Mouse (Mus musculus): ENCODE measurements around the gene Zbtb38. TPM values are rescaled to one million over a fixed set of nuclear protein-coding genes. Genes with fewer than 3 reads are reported as not detected.

Gene Zbtb38
- total and polyA plus RNA-seq, 2 experiments: 2.9 to 12.4 TPM

- no peak for DNase-seq (ENCODE audit: extremely low read depth, low read depth, low spot score)
- H3K4me3 ChIP-seq (ENCODE audit: insufficient read depth, low read depth, low read length): no peak overlapping the region
- no peak overlapping the region for H3K27ac ChIP-seq (replicated peaks; ENCODE audit: insufficient read depth, low read depth, low read length)
These were observed 38.9 kb downstream of the Zbtb38 start for GRCm38 (mm10) chr9:96713472-96714390.

GRCm38 (mm10) chr9:96712758-96713471 lies 39.7 kb downstream of the Zbtb38 start:
- no peak overlapping the region for H3K27ac ChIP-seq (replicated peaks; ENCODE audit: insufficient read depth, low read depth, low read length)
- peaks cover 9% of the 10 kb centered on the region; the same call in 1 of the 2 replicates for H3K36me3 ChIP-seq (ENCODE audit: control insufficient read depth, insufficient read depth, low read length)
- TF ChIP-seq POLR2A (IDR thresholded peaks at IDR 0.05; ENCODE audit: extremely low read depth, insufficient read depth, low read length) (no peak), CTCF (IDR thresholded peaks at IDR 0.05; ENCODE audit: low read depth, low read length) (no peak)
- DNase-seq (ENCODE audit: extremely low read depth, low read depth, low spot score): peak; percentile 35
- peaks cover 10% of the 10 kb centered on the region for H3K4me1 ChIP-seq (ENCODE audit: control insufficient read depth, insufficient read depth, low read length)
- H3K27me3 ChIP-seq (ENCODE audit: control insufficient read depth, insufficient read depth, low read length): no peaks in the 10 kb centered on the region
- 61% methylated on average over 14 of the region's 14 CpGs for WGBS
- peaks cover 47% of the 10 kb centered on the region for H3K79me2 ChIP-seq (ENCODE audit: control insufficient read depth, insufficient read depth, low read length)
- no peak overlapping the region; the same call in 1 of the 2 replicates for H3K4me3 ChIP-seq (ENCODE audit: insufficient read depth, low read depth, low read length)
- H3K9ac ChIP-seq (ENCODE audit: low read depth, low read length): no peak overlapping the region

More at GRCm38 (mm10) chr9:96713472-96714390, 38.9 kb downstream of the Zbtb38 start:
- Histone ChIP-seq H3K4me1 (ENCODE audit: control insufficient read depth, insufficient read depth, low read length) (peaks cover 12% of the 10 kb centered on the region), H3K27me3 (ENCODE audit: control insufficient read depth, insufficient read depth, low read length) (no peaks in the 10 kb centered on the region), H3K36me3 (ENCODE audit: control insufficient read depth, insufficient read depth, low read length) (peaks cover 9% of the 10 kb centered on the region; the same call in 1 of the 2 replicates), H3K79me2 (ENCODE audit: control insufficient read depth, insufficient read depth, low read length) (peaks cover 51% of the 10 kb centered on the region), H3K9ac (ENCODE audit: low read depth, low read length) (no peak overlapping the region)
- 86% methylated on average over 14 of the region's 14 CpGs for WGBS
- TF ChIP-seq CTCF (IDR thresholded peaks at IDR 0.05; ENCODE audit: low read depth, low read length) (no peak), POLR2A (IDR thresholded peaks at IDR 0.05; ENCODE audit: extremely low read depth, insufficient read depth, low read length) (no peak)

- Histone ChIP-seq H3K4me1 (ENCODE audit: control insufficient read depth, insufficient read depth, low read length) (0 out of 2 replicates have a peak, but pooled peaks cover 6% of the 10 kb centered on the region), H3K9ac (ENCODE audit: low read depth, low read length) (no peak overlapping the region), H3K27ac (replicated peaks; ENCODE audit: insufficient read depth, low read depth, low read length) (no peak overlapping the region), H3K36me3 (ENCODE audit: control insufficient read depth, insufficient read depth, low read length) (peaks cover 5% of the 10 kb centered on the region; the same call in 1 of the 2 replicates), H3K79me2 (ENCODE audit: control insufficient read depth, insufficient read depth, low read length) (peaks cover 47% of the 10 kb centered on the region), H3K4me3 (ENCODE audit: insufficient read depth, low read depth, low read length) (no peak overlapping the region), H3K27me3 (ENCODE audit: control insufficient read depth, insufficient read depth, low read length) (no peaks in the 10 kb centered on the region)
- no peak for DNase-seq (ENCODE audit: extremely low read depth, low read depth, low spot score)
- no peak for TF ChIP-seq POLR2A (IDR thresholded peaks at IDR 0.05; ENCODE audit: extremely low read depth, insufficient read depth, low read length)
- no peak for TF ChIP-seq CTCF (IDR thresholded peaks at IDR 0.05; ENCODE audit: low read depth, low read length)
- WGBS: 97% methylated on average over 12 of the region's 12 CpGs
These were observed 40.6 kb downstream of the Zbtb38 start for GRCm38 (mm10) chr9:96712045-96712444.

GRCm38 (mm10) chr9:96710241-96710946 lies 42.2 kb downstream of the Zbtb38 start:
- 82% methylated on average over 15 of the region's 15 CpGs for WGBS
- DNase-seq (ENCODE audit: extremely low read depth, low read depth, low spot score): no peak
- H3K4me3 ChIP-seq (ENCODE audit: insufficient read depth, low read depth, low read length): no peak overlapping the region
- H3K36me3 ChIP-seq (ENCODE audit: control insufficient read depth, insufficient read depth, low read length): no peaks in the 10 kb centered on the region; the same call in 1 of the 2 replicates
- peaks cover 47% of the 10 kb centered on the region for H3K79me2 ChIP-seq (ENCODE audit: control insufficient read depth, insufficient read depth, low read length)
- no peak overlapping the region for H3K9ac ChIP-seq (ENCODE audit: low read depth, low read length)
- TF ChIP-seq POLR2A (IDR thresholded peaks at IDR 0.05; ENCODE audit: extremely low read depth, insufficient read depth, low read length) (no peak), CTCF (IDR thresholded peaks at IDR 0.05; ENCODE audit: low read depth, low read length) (no peak)
- no peaks in the 10 kb centered on the region for H3K27me3 ChIP-seq (ENCODE audit: control insufficient read depth, insufficient read depth, low read length)
- H3K4me1 ChIP-seq (ENCODE audit: control insufficient read depth, insufficient read depth, low read length): peaks cover 16% of the 10 kb centered on the region
- H3K27ac ChIP-seq (replicated peaks; ENCODE audit: insufficient read depth, low read depth, low read length): no peak overlapping the region

- Histone ChIP-seq H3K27ac (replicated peaks; ENCODE audit: insufficient read depth, low read depth, low read length) (no peak overlapping the region), H3K4me1 (ENCODE audit: control insufficient read depth, insufficient read depth, low read length) (peaks cover 13% of the 10 kb centered on the region), H3K27me3 (ENCODE audit: control insufficient read depth, insufficient read depth, low read length) (no peaks in the 10 kb centered on the region), H3K36me3 (ENCODE audit: control insufficient read depth, insufficient read depth, low read length) (no peaks in the 10 kb centered on the region), H3K4me3 (ENCODE audit: insufficient read depth, low read depth, low read length) (no peak overlapping the region), H3K9ac (ENCODE audit: low read depth, low read length) (no peak overlapping the region), H3K79me2 (ENCODE audit: control insufficient read depth, insufficient read depth, low read length) (peaks cover 39% of the 10 kb centered on the region)
- TF ChIP-seq POLR2A (IDR thresholded peaks at IDR 0.05; ENCODE audit: extremely low read depth, insufficient read depth, low read length): no peak
- no peak for TF ChIP-seq CTCF (IDR thresholded peaks at IDR 0.05; ENCODE audit: low read depth, low read length)
- DNase-seq (ENCODE audit: extremely low read depth, low read depth, low spot score): no peak
- 95% methylated on average over 9 of the region's 9 CpGs for WGBS
These were observed 43.7 kb downstream of the Zbtb38 start for GRCm38 (mm10) chr9:96708905-96709304.

All from liver, adult 2 months (tissue).